Mouse (Mus musculus) natural killer cell, adult 2 months (primary cell): ENCODE measurements at regions not wholly inside any gene's neighbourhood (a gene's known extent, or its start where the extent isn't known, plus 50 kb on each side); places are given as distances from the start of the nearest gene placed in this dataset.

Experiments used
- DNase-seq, 2 experiments: peaks; one replicate each; pipeline ENCODE4 v3.0.0; 2022; ENCODE audit warnings: low spot score in 2 of 2

- DNase-seq, result no peak
These were observed 298.8 kb downstream of the Satb1 start for GRCm38 (mm10) chr17:51534270-51534669.

DNA sequence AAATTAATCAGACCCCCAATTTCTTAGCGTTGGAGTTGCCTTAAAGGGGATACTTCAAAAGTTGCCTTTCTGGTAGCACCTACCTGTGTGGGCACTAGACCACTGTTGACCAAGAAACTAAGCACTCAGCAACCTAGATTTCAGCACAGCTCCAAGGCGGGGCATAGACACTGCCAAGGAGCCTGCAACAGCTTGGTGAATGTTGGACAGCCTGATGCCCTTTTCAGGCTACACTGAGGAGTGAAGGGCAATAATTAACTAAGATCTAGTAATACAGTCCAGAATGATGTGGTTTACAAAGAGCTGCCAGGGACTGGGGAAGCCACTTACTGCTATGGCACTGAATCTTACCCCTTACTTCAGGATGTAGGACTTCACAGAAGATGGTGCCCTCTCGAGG lies 304.9 kb downstream of the Satb1 start:
- no peak for DNase-seq

GRCm38 (mm10) chr17:51526881-51527280 lies 306.2 kb downstream of the Satb1 start:
- DNase-seq, result no peak

GRCm38 (mm10) chr17:51526464-51526863 lies 306.6 kb downstream of the Satb1 start:
- DNase-seq, result no peak

DNA sequence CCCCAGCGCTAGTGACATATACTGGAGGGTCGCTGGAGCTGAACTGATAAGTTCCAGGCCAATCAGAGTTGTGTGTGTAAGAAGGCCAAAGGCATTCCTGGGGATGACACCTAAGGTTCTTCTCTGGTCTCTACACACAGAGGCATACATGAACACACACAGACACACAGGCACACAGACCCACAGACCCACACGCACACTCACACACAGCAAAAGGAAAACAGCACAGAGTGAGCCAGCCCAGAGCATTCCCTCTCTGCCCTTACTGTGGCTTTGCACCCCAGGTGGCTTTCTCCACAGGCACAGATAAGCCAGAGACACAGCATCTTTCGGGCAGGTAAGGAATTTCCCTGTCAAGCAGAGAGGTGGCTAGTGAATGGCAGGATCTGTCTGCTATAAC lies 307.1 kb downstream of the Satb1 start:
- DNase-seq, result no peak

- DNase-seq, result no peak
These were observed 307.9 kb downstream of the Satb1 start for GRCm38 (mm10) chr17:51525219-51525618.

GRCm38 (mm10) chr17:51511917-51512316 lies 321.2 kb downstream of the Satb1 start:
- no peak for DNase-seq

GRCm38 (mm10) chr17:51500751-51501150 lies 321.6 kb upstream of the Tbc1d5 start:
- no peak for DNase-seq

DNA sequence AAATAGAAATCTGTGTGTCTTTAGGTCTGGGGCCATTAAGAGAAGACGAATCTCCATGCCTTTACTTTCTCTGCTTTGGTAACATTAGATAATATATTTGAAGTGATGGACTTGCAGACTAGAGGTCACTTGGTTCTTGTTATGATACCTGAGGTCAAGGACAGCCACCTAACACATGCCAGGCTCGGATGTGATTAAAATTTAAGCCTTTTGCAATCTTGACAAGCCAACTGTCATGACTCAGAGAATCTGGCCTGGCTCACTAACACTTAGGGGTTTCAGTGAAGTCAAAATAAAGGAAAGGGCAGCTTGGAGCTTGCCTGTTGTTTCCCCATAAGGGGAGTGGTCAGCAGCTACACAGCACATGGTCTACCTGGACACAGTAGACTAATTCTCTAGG lies 320.4 kb upstream of the Tbc1d5 start:
- no peak for DNase-seq

DNA sequence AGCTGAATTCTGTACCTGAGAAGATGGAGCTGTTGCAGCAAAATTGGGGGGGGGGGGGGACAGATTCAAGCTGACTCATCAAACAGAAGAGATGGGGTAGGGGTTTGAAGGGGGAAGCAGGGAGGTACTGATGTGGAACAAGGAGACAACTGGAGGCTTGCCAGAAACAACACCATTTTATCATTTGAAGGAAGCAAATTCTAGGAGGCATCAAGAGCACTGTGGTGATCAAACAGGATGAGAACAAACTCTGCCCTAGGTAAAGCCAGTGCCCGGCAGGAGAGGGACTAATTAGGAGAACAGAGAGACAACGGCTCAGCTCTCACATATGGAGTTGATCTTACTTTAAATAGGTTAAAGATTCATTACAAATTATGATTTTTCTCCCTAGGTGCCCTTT lies 315.9 kb upstream of the Tbc1d5 start:
- no peak for DNase-seq

- DNase-seq, result no peak
These were observed 310.2 kb upstream of the Tbc1d5 start for GRCm38 (mm10) chr17:51489386-51489785.

GRCm38 (mm10) chr17:51487918-51488445 lies 308.8 kb upstream of the Tbc1d5 start:
- no peak for DNase-seq

DNA sequence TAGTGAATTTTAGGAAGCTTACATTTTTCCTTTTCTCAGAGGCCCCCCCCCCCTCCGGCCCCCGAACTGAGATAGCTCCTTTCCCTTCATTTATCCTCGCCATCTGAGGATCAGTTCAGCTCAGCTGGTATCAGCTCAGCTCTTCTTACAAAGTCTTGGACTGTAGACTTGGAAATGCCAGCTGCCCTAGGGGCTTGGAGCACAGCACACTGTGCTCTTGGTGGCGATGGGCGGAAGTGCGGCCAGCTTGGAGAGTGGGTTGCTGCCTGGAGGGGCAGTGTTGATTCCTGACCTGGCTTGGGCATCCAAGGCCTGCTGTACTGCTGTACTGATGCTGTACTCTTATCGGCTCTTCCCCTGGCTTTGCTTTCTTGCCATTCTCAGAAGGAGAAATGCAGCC lies 298.7 kb upstream of the Tbc1d5 start:
- no peak for DNase-seq

DNA sequence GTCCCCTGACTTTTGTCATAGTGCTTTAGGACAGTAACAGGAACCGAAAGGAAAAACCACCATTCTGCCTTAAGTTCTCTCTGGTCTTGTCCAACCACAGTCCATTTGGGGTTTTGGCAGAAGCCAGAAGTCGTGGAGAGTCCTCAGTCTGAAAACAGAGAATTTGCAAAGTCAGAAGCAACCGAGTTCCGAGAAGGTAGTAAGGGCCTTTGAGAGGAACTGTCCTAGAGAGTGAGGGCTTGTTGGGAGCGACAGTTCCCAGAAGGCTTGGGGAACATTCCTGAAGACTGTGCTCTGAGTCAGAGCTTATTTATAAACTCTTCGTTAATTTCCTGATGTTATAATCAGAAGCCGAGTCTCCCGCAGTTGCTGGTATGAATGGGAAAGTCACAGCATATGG lies 298.3 kb upstream of the Tbc1d5 start:
- DNase-seq, result no peak

GRCm38 (mm10) chr17:51462137-51462880 lies 283.2 kb upstream of the Tbc1d5 start:
- no peak for DNase-seq

GRCm38 (mm10) chr17:51461248-51461647 lies 282.1 kb upstream of the Tbc1d5 start:
- no peak for DNase-seq

DNA sequence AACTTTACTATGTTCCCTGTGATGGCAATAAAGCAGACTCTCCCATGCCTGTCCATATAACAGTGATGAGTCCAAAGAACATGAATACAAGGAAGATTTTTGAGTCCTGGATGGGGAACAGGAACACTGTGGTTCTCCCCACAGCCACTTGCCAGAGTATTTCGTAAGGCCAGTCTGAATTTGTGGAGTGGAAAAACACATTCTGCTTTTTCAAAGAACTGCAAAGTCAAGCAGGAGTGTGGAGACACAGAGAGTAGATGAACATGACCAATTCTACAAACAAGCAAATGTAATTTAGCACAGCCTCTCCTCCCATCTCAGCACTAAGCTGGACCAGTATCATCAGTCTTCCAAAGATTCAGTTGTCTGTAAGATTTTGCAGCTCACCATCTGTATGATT lies 280.0 kb upstream of the Tbc1d5 start:
- DNase-seq, result no peak

DNA sequence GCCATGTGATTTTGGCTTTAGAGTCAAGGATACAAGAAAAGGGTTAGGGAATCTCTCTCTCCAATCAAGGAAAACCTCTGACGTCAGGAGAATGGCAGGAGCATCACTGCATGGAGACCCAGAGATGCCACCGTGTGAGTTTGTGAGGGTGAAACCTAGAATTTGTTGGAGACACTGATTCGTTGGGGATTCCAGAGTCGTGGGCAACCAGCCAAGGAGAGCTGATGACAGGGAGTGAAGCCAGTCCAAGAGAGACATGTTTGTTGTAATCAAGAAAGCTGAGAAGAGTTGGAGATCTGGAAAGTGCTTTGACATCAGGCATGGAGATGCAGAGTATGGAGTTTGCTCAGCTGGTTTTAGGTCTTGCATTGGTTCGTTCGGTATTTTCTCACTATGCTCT lies 236.6 kb upstream of the Tbc1d5 start:
- DNase-seq, result no peak

DNA sequence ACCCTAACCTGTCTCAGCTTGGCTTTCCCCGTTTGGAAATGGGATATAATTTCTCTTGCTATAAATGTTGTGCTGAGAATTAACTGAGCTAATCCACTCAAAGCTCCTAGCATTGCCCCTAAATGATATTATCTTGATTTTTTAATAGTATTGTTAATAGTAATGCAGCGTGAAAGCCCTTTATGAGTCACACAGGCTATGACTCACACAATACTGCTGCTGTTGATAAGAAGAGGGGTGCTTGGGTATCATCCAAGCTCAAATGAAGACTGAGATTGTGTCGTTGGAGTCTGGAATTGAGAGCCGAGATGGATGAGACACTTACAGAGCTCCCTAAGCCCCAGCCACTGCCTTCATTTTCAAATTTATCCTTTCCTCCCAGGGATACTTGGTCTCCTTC lies 235.2 kb upstream of the Tbc1d5 start:
- DNase-seq, result no peak

GRCm38 (mm10) chr17:51413741-51414140 lies 234.6 kb upstream of the Tbc1d5 start:
- DNase-seq, result no peak

DNA sequence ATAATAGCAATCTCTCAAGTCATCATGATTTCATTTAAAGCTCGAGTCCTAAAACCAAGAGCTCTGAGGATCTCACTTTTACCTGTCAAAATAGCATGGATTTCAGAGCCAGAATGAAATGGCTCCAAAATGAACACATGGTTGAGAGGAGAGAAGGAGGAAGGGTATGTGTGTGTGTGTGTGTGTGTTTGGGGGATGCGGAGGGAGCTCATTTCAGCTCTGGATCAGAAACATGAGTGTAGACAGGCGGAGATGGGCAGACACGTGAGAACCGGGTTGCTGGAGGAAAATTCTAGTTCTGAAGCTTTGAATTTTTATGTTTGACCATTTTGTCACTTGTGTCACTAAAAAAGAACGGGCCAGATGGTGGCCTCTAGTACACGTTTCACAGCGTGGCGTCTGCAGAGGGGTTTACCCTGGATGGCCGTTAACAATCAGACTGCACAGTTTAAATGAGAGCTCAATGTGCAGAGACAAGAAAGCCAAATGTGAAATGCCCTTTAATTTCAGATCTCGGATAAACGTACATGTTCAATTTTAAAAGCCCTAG lies 232.5 kb upstream of the Tbc1d5 start:
- no peak for DNase-seq

DNA sequence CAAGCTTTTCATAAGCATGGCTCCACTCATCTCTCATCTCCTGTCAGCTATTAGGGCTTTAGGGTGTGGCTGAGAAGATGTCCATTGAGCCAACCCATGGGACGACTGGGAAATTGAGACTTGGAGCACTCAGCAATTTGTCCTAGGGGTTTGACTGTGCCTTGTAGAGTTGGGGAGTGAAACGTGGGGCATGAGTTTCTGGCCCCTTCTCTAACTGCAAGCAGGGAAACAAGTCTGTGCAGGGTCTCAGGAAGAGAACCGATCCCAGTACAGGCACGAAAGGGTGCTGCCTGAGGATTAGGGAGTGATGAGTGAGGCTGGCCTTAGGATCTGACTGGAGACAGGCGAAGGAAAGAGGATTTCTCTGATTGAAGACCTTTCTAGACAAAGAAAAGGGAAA lies 229.7 kb upstream of the Tbc1d5 start:
- no peak for DNase-seq

DNA sequence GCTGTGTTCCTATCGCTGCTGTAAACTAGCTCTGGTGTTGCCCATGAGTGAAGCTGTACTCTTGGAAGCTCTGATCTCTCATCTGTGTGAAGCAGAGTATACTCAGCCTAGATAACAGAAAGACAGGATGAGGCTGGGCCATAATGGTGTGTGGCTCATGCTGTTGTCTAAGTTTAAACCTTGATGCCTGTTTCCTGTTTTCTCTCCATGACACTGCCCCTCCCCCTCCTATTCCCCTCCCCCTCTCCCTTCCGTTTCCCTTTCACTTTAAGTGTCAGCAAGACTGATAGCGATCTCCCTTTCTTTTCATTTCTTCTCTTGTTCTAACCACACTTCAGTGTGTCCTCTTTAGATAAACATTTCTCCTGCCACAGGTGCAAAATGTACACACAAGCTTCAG lies 229.2 kb upstream of the Tbc1d5 start:
- peak; percentile 49 to 62 for DNase-seq

DNA sequence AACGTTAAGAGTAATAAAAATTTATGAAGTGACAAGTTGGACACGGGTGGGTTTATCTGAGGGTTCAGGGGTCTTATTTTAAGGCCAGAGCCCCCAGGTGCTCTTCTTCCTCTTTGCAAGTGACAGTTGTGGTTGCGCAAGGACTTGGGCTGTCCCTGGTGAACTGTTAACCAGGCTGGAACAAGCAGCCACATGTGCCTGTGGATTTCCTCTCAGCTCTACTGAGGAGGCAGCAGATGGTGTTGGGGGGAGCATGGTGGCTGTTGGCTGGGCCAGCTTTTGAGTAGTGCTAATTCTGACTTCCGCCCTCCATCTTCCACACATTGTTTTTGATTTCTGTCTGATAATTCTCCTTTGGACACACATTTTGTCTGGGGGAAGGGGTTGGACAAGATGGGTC lies 227.9 kb upstream of the Tbc1d5 start:
- peak; percentile 26 to 40 for DNase-seq
